Mouse (Mus musculus) liver, embryonic 14.5 days (tissue): ENCODE measurements around the gene Olfr223.

Source experiments
- CTCF ChIP-seq: IDR thresholded peaks from 2 replicates; pipeline ENCODE4 v1.5.1; 2016; ENCODE audit warnings: antibody characterized with exemption, low read depth, control low read depth
- EP300 ChIP-seq: IDR thresholded peaks from 2 replicates; pipeline ENCODE4 v1.6.1; 2016; ENCODE audit warnings: antibody characterized with exemption, low read depth

DNA sequence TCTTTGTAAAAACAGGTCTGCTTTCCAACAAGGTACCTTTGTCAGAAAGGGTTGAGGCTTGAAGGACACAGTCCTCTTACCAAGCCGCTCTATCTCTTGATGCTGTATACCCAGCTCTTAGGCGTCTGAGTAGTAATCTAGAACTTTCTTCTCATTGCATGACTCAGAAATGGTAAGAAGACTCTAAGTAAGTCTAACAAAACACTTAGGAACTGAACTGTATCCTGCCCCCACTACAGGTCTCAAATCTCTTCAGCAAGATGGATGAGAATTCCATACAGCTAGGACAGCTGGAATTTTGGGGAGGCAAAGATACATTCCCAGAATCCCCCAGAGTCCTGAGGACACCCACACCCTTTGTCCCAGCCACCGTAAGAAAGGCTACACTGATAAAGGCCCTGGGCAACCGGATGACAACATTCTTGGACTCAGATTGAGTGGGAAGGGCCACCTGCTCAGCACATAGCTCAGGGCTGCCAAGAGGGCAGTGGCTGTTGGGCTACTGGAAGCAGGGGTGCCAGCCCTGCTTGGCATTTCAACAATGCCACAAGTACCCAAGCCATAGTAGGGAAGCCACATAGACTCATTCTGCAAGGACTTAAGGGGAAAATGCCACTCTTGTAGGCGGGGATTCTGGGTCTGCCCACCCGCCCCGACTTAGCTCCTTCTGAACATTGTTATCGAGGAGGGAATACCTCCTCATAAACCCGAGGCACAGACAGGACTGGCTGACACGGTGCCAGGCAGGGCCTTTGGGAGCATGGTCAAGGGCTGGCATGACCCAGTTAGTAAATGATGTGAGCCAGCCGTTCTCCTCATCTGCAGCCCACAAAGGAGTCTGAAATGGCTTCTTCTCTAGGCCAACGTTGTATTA, 43.0 kb upstream of the Olfr223 start:
- TF ChIP-seq CTCF (no peak), EP300 (no peak)
